Mouse (Mus musculus): ENCODE results near the gene Tle4. TPM values are rescaled to one million over a fixed set of nuclear protein-coding genes. Genes with fewer than 3 reads are reported as not detected.

Gene Tle4
- polyA plus RNA-seq, 1 experiment from 2014 or later: 40.9 TPM

- no peaks in the 10 kb centered on the region for H3K36me3 ChIP-seq (ENCODE audit: control insufficient read depth, insufficient read depth)
- 4% methylated on average over 14 of the region's 14 CpGs for WGBS
- no peaks in the 10 kb centered on the region for H3K9me3 ChIP-seq (ENCODE audit: control insufficient read depth, low read length)
- H3K27me3 ChIP-seq (replicated peaks; ENCODE audit: control insufficient read depth, insufficient read depth, low read length): no peaks in the 10 kb centered on the region
- peak overlapping the region; percentile 82 for H3K27ac ChIP-seq (ENCODE audit: low read length)
- peak; percentile 94 for ATAC-seq
- peak overlapping the region; percentile 1 for H3K4me2 ChIP-seq (ENCODE audit: low read length)
- peaks cover 12% of the 10 kb centered on the region for H3K4me1 ChIP-seq (replicated peaks; ENCODE audit: control insufficient read depth, insufficient read depth, low read length)
- H3K4me3 ChIP-seq (replicated peaks; ENCODE audit: low read length): no peak overlapping the region
- no peak overlapping the region for H3K9ac ChIP-seq (replicated peaks; ENCODE audit: low read depth, low read length)
Measured at GRCm38 (mm10) chr19:14435681-14436376, 162.0 kb downstream of the Tle4 start.

DNA sequence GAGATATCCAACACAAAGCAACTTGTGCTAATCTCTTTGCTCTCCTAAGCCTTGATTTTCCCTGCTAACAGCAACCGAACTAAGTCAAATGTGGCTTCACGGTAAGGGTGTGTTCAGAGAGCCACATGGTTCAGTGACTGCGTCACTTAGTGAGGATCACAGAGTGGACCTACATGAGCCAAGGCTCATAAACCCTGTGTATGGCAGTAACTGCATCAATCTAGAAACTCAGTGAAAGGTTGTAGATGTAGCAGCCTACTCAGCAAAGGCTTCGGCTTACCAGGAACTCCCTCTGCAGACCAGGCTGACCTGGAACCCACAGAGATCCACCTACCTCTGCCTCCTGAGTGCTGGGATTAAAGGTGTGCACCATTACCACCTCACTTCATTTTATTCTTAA lies 164.0 kb downstream of the Tle4 start:
- H3K9me3 ChIP-seq (ENCODE audit: control insufficient read depth, low read length): no peaks in the 10 kb centered on the region
- no peak overlapping the region for H3K9ac ChIP-seq (replicated peaks; ENCODE audit: low read depth, low read length)
- H3K4me3 ChIP-seq (replicated peaks; ENCODE audit: low read length): no peak overlapping the region
- 91% methylated on average over 4 of the region's 4 CpGs for WGBS
- no peaks in the 10 kb centered on the region for H3K36me3 ChIP-seq (ENCODE audit: control insufficient read depth, insufficient read depth)
- no peak overlapping the region for H3K4me2 ChIP-seq (ENCODE audit: low read length)
- no peak for ATAC-seq
- H3K4me1 ChIP-seq (replicated peaks; ENCODE audit: control insufficient read depth, insufficient read depth, low read length): peaks cover 12% of the 10 kb centered on the region
- H3K27me3 ChIP-seq (replicated peaks; ENCODE audit: control insufficient read depth, insufficient read depth, low read length): no peaks in the 10 kb centered on the region
- no peak overlapping the region for H3K27ac ChIP-seq (ENCODE audit: low read length)

DNA sequence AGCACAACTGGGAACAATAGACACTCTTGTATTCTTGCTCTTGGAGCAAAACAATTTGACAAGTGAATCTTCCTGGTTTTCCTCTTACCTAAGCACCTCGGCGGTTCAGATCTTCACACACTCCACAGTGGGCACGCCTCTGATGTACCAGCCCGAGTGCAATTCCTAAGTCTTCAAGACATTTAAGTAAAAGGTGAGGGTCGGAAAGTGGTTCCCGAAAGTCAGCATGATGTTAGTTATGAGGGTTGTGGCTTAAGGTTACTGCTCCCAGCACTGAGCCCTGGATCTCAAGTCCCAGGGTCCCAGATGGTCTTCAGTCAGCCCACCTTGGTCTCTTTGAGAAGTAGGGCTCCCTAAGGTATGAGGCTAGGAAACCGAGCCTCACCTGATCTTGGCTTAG lies 165.4 kb downstream of the Tle4 start:
- Histone ChIP-seq H3K27ac (ENCODE audit: low read length) (no peak overlapping the region), H3K4me1 (replicated peaks; ENCODE audit: control insufficient read depth, insufficient read depth, low read length) (peaks cover 12% of the 10 kb centered on the region), H3K27me3 (replicated peaks; ENCODE audit: control insufficient read depth, insufficient read depth, low read length) (no peaks in the 10 kb centered on the region), H3K9ac (replicated peaks; ENCODE audit: low read depth, low read length) (no peak overlapping the region), H3K36me3 (ENCODE audit: control insufficient read depth, insufficient read depth) (no peaks in the 10 kb centered on the region), H3K9me3 (ENCODE audit: control insufficient read depth, low read length) (no peaks in the 10 kb centered on the region), H3K4me3 (replicated peaks; ENCODE audit: low read length) (no peak overlapping the region), H3K4me2 (ENCODE audit: low read length) (no peak overlapping the region)
- 95% methylated on average over 7 of the region's 7 CpGs for WGBS
- no peak for ATAC-seq

GRCm38 (mm10) chr19:14426920-14427319 lies 170.9 kb downstream of the Tle4 start:
- Histone ChIP-seq H3K9ac (replicated peaks; ENCODE audit: low read depth, low read length) (no peak overlapping the region), H3K4me3 (replicated peaks; ENCODE audit: low read length) (no peak overlapping the region), H3K36me3 (ENCODE audit: control insufficient read depth, insufficient read depth) (no peaks in the 10 kb centered on the region), H3K4me1 (replicated peaks; ENCODE audit: control insufficient read depth, insufficient read depth, low read length) (peaks cover 11% of the 10 kb centered on the region), H3K27me3 (replicated peaks; ENCODE audit: control insufficient read depth, insufficient read depth, low read length) (no peaks in the 10 kb centered on the region), H3K4me2 (ENCODE audit: low read length) (no peak overlapping the region), H3K9me3 (ENCODE audit: control insufficient read depth, low read length) (no peaks in the 10 kb centered on the region), H3K27ac (ENCODE audit: low read length) (no peak overlapping the region)
- 9% methylated on average over 6 of the region's 6 CpGs for WGBS
- no peak for ATAC-seq

DNA sequence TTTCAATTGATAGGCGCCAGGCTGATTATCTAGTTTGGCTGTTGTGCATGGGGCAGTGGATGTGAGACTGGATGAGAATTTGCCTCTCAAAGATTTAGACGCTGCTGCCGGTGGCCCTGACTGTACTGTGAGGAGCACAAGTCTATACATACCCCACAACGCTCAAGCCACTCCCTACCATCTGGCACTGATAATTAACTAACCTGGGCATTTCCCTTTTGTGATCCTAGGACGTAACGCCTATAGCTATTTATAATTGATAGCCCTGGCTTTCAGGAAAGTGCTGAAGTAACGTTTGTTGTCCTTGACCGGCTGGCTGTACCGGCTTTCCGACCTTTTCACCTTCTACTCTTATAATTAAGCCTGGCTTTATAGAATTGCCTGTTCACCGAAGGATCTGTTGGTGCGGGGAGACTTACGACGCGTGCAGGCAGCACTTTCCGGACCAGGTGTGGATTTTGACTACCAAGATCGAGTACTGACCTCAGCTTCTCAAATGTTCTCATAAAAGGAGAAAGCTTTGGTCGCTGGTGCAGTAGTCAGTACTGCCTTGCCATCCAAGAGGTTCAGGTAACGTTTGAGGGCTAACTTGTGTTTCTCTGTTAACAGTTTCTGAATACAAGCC lies 171.5 kb downstream of the Tle4 start:
- Histone ChIP-seq H3K4me1 (replicated peaks; ENCODE audit: control insufficient read depth, insufficient read depth, low read length) (peaks cover 11% of the 10 kb centered on the region), H3K27ac (ENCODE audit: low read length) (no peak overlapping the region), H3K9ac (replicated peaks; ENCODE audit: low read depth, low read length) (no peak overlapping the region), H3K27me3 (replicated peaks; ENCODE audit: control insufficient read depth, insufficient read depth, low read length) (no peaks in the 10 kb centered on the region), H3K4me3 (replicated peaks; ENCODE audit: low read length) (no peak overlapping the region), H3K4me2 (ENCODE audit: low read length) (no peak overlapping the region), H3K36me3 (ENCODE audit: control insufficient read depth, insufficient read depth) (no peaks in the 10 kb centered on the region), H3K9me3 (ENCODE audit: control insufficient read depth, low read length) (no peaks in the 10 kb centered on the region)
- ATAC-seq: no peak
- 45% methylated on average over 19 of the region's 19 CpGs for WGBS

GRCm38 (mm10) chr19:14425122-14425521 lies 172.7 kb downstream of the Tle4 start:
- ATAC-seq: no peak
- no peaks in the 10 kb centered on the region for H3K9me3 ChIP-seq (ENCODE audit: control insufficient read depth, low read length)
- H3K27me3 ChIP-seq (replicated peaks; ENCODE audit: control insufficient read depth, insufficient read depth, low read length): no peaks in the 10 kb centered on the region
- H3K27ac ChIP-seq (ENCODE audit: low read length): no peak overlapping the region
- no peak overlapping the region for H3K4me2 ChIP-seq (ENCODE audit: low read length)
- no peak overlapping the region for H3K9ac ChIP-seq (replicated peaks; ENCODE audit: low read depth, low read length)
- H3K36me3 ChIP-seq (ENCODE audit: control insufficient read depth, insufficient read depth): no peaks in the 10 kb centered on the region
- WGBS: 89% methylated on average over 6 of the region's 6 CpGs
- no peak overlapping the region for H3K4me3 ChIP-seq (replicated peaks; ENCODE audit: low read length)
- peaks cover 11% of the 10 kb centered on the region for H3K4me1 ChIP-seq (replicated peaks; ENCODE audit: control insufficient read depth, insufficient read depth, low read length)

DNA sequence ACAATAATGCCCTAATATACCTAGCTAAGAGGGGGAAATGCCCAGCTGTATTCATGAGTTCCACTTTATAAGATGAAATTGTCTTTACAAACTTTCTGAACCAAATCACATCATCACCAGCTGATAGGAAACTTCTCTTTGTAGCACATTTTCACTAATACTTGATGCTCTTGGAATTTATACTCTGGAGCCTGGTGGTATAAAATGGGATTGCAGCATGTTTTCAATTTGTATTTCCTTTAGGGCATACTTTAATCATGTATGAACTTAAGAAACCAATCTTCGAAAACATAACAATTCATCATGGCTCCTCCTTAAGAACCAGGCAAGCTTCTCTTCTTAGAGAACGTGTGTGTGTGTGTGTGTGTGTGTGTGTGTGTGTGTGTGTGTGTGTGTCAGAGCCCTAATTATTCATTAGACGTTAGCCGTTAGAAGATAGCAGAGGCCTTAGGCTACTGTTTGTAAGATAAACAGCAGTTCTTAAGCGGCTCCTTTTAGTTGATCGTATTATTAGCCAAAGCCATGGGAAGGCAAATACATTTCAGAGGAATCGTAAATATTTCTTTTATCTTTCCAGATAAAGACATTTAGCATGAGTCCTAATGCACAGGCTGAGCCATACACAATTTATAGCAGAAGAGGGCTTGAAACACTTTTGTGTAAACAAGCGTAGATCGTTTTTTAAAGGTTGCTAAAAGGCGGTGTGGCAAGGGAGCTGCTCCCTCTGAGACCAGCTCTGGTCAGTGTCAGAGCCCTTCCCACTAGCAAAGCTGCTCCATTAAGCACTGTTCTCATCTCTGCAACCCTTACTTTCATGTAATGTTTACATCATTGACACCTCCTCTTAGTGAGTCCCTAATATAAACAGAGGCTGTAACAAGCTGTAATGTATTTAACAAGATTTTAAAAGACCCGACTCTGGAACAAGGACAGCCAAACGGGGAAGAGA lies 173.6 kb downstream of the Tle4 start:
- Histone ChIP-seq H3K4me1 (replicated peaks; ENCODE audit: control insufficient read depth, insufficient read depth, low read length) (peaks cover 11% of the 10 kb centered on the region), H3K9me3 (ENCODE audit: control insufficient read depth, low read length) (no peaks in the 10 kb centered on the region), H3K27ac (ENCODE audit: low read length) (no peak overlapping the region), H3K27me3 (replicated peaks; ENCODE audit: control insufficient read depth, insufficient read depth, low read length) (no peaks in the 10 kb centered on the region), H3K9ac (replicated peaks; ENCODE audit: low read depth, low read length) (no peak overlapping the region), H3K4me2 (ENCODE audit: low read length) (no peak overlapping the region), H3K36me3 (ENCODE audit: control insufficient read depth, insufficient read depth) (no peaks in the 10 kb centered on the region), H3K4me3 (replicated peaks; ENCODE audit: low read length) (no peak overlapping the region)
- 61% methylated on average over 12 of the region's 12 CpGs for WGBS
- ATAC-seq: no peak

DNA sequence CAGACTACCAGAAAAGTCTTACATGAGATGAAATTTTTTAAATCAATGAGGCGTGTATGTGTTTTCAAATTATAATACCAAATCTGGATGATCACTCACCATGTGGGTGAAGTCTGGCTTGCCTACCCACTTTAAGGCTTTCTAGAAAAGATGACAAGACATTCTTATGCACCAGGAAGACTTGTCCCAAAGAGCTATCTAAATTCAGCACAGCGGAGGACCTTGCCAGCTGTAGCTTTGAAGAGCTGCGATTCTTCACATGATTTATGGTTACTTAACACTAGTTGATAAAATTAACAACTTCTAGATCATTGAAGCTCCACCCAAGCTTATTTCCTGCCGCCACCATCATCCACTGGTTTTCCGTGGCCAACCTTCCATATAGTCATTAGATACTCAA lies 176.2 kb downstream of the Tle4 start:
- WGBS: 93% methylated on average over 5 of the region's 5 CpGs
- no peak for ATAC-seq
- no peaks in the 10 kb centered on the region for H3K27me3 ChIP-seq (replicated peaks; ENCODE audit: control insufficient read depth, insufficient read depth, low read length)
- H3K36me3 ChIP-seq (ENCODE audit: control insufficient read depth, insufficient read depth): no peaks in the 10 kb centered on the region
- peaks cover 13% of the 10 kb centered on the region for H3K4me1 ChIP-seq (replicated peaks; ENCODE audit: control insufficient read depth, insufficient read depth, low read length)
- no peaks in the 10 kb centered on the region for H3K9me3 ChIP-seq (ENCODE audit: control insufficient read depth, low read length)
- H3K27ac ChIP-seq (ENCODE audit: low read length): no peak overlapping the region
- H3K4me2 ChIP-seq (ENCODE audit: low read length): no peak overlapping the region
- H3K4me3 ChIP-seq (replicated peaks; ENCODE audit: low read length): no peak overlapping the region
- no peak overlapping the region for H3K9ac ChIP-seq (replicated peaks; ENCODE audit: low read depth, low read length)

DNA sequence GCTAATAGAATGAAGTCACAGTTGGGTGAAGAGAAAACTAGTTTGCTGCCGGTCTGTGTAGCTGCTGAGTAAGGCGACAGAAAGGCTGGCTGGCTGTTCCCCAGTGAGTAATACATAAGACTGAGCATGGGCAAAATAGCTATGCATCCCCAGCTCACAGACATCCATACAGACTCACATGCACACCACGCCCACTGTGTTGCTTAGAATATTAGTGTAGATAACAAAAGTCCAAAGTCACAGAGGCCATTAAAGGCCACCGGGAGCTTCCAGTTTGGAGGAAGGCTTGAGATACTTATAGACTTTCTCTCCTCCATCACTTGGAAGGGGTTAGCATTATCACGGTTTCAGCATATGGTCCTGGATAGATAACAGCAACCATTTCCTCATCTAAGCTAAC lies 178.0 kb downstream of the Tle4 start:
- H3K4me2 ChIP-seq (ENCODE audit: low read length): no peak overlapping the region
- no peak for ATAC-seq
- H3K27ac ChIP-seq (ENCODE audit: low read length): no peak overlapping the region
- H3K36me3 ChIP-seq (ENCODE audit: control insufficient read depth, insufficient read depth): no peaks in the 10 kb centered on the region
- H3K9ac ChIP-seq (replicated peaks; ENCODE audit: low read depth, low read length): no peak overlapping the region
- no peaks in the 10 kb centered on the region for H3K9me3 ChIP-seq (ENCODE audit: control insufficient read depth, low read length)
- WGBS: 70% methylated on average over 5 of the region's 5 CpGs
- no peak overlapping the region for H3K4me3 ChIP-seq (replicated peaks; ENCODE audit: low read length)
- H3K4me1 ChIP-seq (replicated peaks; ENCODE audit: control insufficient read depth, insufficient read depth, low read length): peaks cover 21% of the 10 kb centered on the region
- H3K27me3 ChIP-seq (replicated peaks; ENCODE audit: control insufficient read depth, insufficient read depth, low read length): no peaks in the 10 kb centered on the region

All from forebrain, embryonic 16.5 days (tissue).